Mouse (Mus musculus): ENCODE data around the gene Slc4a4.

DNA sequence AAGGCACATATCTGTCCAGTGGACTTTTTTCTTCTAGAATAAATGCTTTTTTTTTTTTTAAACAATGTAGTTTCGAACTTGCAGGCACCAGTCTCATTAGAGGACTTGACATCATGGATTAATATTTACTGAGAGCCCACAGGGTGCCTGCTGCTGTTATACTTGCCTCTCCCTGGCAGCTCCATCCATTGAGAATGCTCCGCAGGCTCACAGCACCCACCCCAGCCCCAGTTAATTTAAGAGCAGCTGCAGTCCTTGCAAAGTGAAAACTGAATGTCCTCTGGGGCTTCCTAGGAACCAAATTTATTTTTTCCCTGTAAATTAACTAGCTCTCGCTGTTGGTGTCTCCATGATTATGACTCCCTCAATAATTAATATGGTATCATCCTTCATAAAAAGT is 303.4 kb downstream of the Slc4a4 start:
- TF ChIP-seq POLR2A (IDR thresholded peaks at IDR 0.05; ENCODE audit: extremely low read depth, insufficient read depth, low read length) = no peak
- no peak for TF ChIP-seq CTCF (IDR thresholded peaks at IDR 0.05; ENCODE audit: extremely low read depth, insufficient read depth, low read length)
